Mouse (Mus musculus) brain, embryonic 14.5 days (tissue): ENCODE measurements around the gene Mast4. TPM values are rescaled to one million over a fixed set of nuclear protein-coding genes. Genes with fewer than 3 reads are reported as not detected.
A peak's percentile ranks its signal among the peaks of the same experiment; 100 is the strongest.

Source experiments
- DNase-seq: peaks from one replicate; pipeline ENCODE4 v3.0.0-alpha.2; 2011; ENCODE audit warnings: low read depth
- CTCF ChIP-seq: fragments of 200-500 bp; IDR thresholded peaks from 2 replicates; pipeline ENCODE4 v1.5.1; 2012; ENCODE audit warnings: inconsistent platforms, mild to moderate bottlenecking, moderate library complexity, borderline replicate concordance; ENCODE audit not compliant: insufficient read depth, insufficient read length; ENCODE audit errors: extremely low read depth
- POLR2A ChIP-seq: fragments of 200-500 bp; IDR thresholded peaks from 2 replicates; pipeline ENCODE4 v1.6.1; 2012; ENCODE audit warnings: mild to moderate bottlenecking, inconsistent platforms, borderline replicate concordance; ENCODE audit not compliant: poor library complexity, insufficient read depth, insufficient read length, severe bottlenecking; ENCODE audit errors: extremely low read depth
- polyA plus RNA-seq: library from polyadenylated mRNA; depleted of rRNA; stranded (reverse); fragments of >200 nt; gene quantifications from 2 replicates; pipeline ENCODE4 v1.2.3, GENCODE M21; 2012

The Mast4 gene
- polyA plus RNA-seq, 1 experiment = 30.7 TPM

- DNase-seq = no peak
- TF ChIP-seq POLR2A = no peak
- no peak for TF ChIP-seq CTCF
These were observed 72.2 kb downstream of the Mast4 start for GRCm38 (mm10) chr13:103262061-103262460.

GRCm38 (mm10) chr13:103260414-103260813, 73.9 kb downstream of the Mast4 start:
- no peak for DNase-seq
- TF ChIP-seq CTCF (no peak), POLR2A (no peak)

- TF ChIP-seq CTCF = no peak
- no peak for TF ChIP-seq POLR2A
- no peak for DNase-seq
These were observed 76.2 kb downstream of the Mast4 start for GRCm38 (mm10) chr13:103258106-103258505.

GRCm38 (mm10) chr13:103254861-103255260, 79.4 kb downstream of the Mast4 start:
- DNase-seq = no peak
- TF ChIP-seq POLR2A (no peak), CTCF (no peak)

GRCm38 (mm10) chr13:103253077-103253476, 81.2 kb downstream of the Mast4 start:
- DNase-seq = no peak

GRCm38 (mm10) chr13:103248102-103249054, 85.9 kb downstream of the Mast4 start:
- no peak for TF ChIP-seq CTCF
- no peak for TF ChIP-seq POLR2A
- DNase-seq = peak; percentile 82

More at GRCm38 (mm10) chr13:103253077-103253476, 81.2 kb downstream of the Mast4 start:
- TF ChIP-seq CTCF (no peak), POLR2A (no peak)

GRCm38 (mm10) chr13:103246973-103247718, 87.2 kb downstream of the Mast4 start:
- DNase-seq = no peak
- no peak for TF ChIP-seq CTCF
- no peak for TF ChIP-seq POLR2A

- no peak for DNase-seq
- no peak for TF ChIP-seq POLR2A
- no peak for TF ChIP-seq CTCF
These were observed 88.9 kb downstream of the Mast4 start for GRCm38 (mm10) chr13:103245431-103245830.

GRCm38 (mm10) chr13:103244053-103244452, 90.2 kb downstream of the Mast4 start:
- TF ChIP-seq CTCF (no peak), POLR2A (no peak)
- peak; percentile 24 for DNase-seq

GRCm38 (mm10) chr13:103241092-103241491, 93.2 kb downstream of the Mast4 start:
- TF ChIP-seq CTCF = no peak
- TF ChIP-seq POLR2A = no peak
- no peak for DNase-seq

GRCm38 (mm10) chr13:103239654-103240053, 94.6 kb downstream of the Mast4 start:
- no peak for DNase-seq
- no peak for TF ChIP-seq CTCF
- TF ChIP-seq POLR2A = no peak

GRCm38 (mm10) chr13:103238034-103238705, 96.1 kb downstream of the Mast4 start:
- DNase-seq = no peak
- TF ChIP-seq POLR2A = no peak
- no peak for TF ChIP-seq CTCF
